Mouse (Mus musculus) spleen, adult 2 months (tissue): ENCODE results near the gene Olfr916.

Experiments used
- CTCF ChIP-seq: fragments of 200-500 bp; IDR thresholded peaks from 2 replicates; pipeline ENCODE4 v1.5.1; 2011; ENCODE audit warnings: mild to moderate bottlenecking, inconsistent platforms; ENCODE audit not compliant: insufficient read depth, insufficient read length, insufficient replicate concordance; ENCODE audit errors: extremely low read depth
- POLR2A ChIP-seq: fragments of 200-500 bp; IDR thresholded peaks from 2 replicates; pipeline ENCODE4 v1.6.1; 2011; ENCODE audit warnings: low read depth, low read length, inconsistent platforms

- no peak for TF ChIP-seq CTCF
- no peak for TF ChIP-seq POLR2A
Measured at GRCm38 (mm10) chr9:38672887-38673286, 13.2 kb upstream of the Olfr916 start.
